Mouse (Mus musculus) embryonic fibroblast, embryonic 13.5 days (primary cell): ENCODE measurements around the gene Foxp1. TPM values are rescaled to one million over a fixed set of nuclear protein-coding genes. Genes with fewer than 3 reads are reported as not detected.

Experiments used
- H3K27ac ChIP-seq: 2 replicates; pipeline ENCODE4 v1.5.1; 2012; ENCODE audit warnings: low read length, control low read depth, inconsistent platforms; ENCODE audit not compliant: insufficient read depth
- H3K4me1 ChIP-seq: 2 replicates; pipeline ENCODE4 v1.6.1; 2011; ENCODE audit warnings: low read length; ENCODE audit not compliant: control insufficient read depth, insufficient read depth
- H3K4me3 ChIP-seq: 2 replicates; pipeline ENCODE4 v1.5.1; 2011; ENCODE audit warnings: mild to moderate bottlenecking, control low read depth, low read length; ENCODE audit not compliant: insufficient read depth
- CTCF ChIP-seq: IDR thresholded peaks from 2 replicates; pipeline ENCODE4 v1.5.1; 2011; ENCODE audit warnings: mild to moderate bottlenecking, control low read depth, low read length, moderate library complexity, borderline replicate concordance; ENCODE audit not compliant: insufficient read depth
- POLR2A ChIP-seq: IDR thresholded peaks from 2 replicates; pipeline ENCODE4 v1.6.1; 2011; ENCODE audit warnings: low read depth, mild to moderate bottlenecking, control low read depth, low read length, moderate library complexity
- polyA plus RNA-seq: library from polyadenylated mRNA; stranded (reverse); fragments of >200 nt; gene quantifications from 2 replicates; pipeline ENCODE4 v1.2.4, GENCODE M21; 2011; ENCODE audit warnings: low read depth; ENCODE audit not compliant: missing spikeins, insufficient read length

Gene Foxp1
- polyA plus RNA-seq, 1 experiment = 137 TPM

DNA sequence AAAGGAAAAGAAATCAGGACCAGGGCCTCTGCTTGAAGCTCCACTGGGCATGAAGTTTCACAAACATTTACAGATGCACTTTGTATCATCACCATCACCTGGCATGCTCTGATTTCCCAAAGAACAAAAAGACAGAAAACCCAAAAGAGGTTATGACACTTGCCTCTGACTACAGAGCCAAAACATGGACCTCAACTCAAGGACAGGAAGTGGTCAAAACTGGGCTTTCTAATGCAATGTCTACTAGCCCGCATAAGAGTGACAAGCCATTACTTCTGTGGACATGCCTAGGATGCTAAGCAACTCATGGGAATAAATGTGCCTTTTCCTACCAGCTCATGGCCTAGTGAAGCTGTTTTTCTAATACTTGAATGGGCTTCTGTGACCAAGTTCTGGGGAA, 526.2 kb downstream of the Foxp1 start:
- H3K4me1 ChIP-seq = peaks cover 4% of the 10 kb centered on the region
- H3K4me3 ChIP-seq = no peak overlapping the region
- H3K27ac ChIP-seq = no peak overlapping the region
- TF ChIP-seq POLR2A (no peak), CTCF (no peak)

GRCm38 (mm10) chr6:98995681-98996080, 526.8 kb downstream of the Foxp1 start:
- Histone ChIP-seq H3K27ac (no peak overlapping the region), H3K4me3 (no peak overlapping the region), H3K4me1 (peaks cover 4% of the 10 kb centered on the region)
- TF ChIP-seq CTCF (no peak), POLR2A (no peak)

DNA sequence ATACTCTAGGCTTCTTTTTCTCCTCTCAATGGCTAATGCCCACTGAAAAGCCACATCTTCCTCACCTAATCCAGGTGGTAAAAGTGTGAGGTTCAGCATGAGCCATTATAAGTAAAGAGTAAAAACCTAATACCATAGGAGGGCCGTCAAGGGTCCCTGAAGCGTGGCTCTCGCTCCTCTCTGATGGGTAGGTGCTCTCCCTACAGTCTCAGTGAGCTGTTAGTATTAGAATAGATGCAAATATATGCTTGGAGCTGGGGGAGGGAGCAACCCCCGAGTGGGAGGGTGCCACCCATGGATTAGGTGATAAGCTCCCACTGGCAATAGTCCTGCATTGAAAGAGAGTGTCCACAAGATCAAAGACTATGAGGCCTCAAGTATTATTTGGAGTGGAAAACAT, 527.6 kb downstream of the Foxp1 start:
- H3K27ac ChIP-seq = no peak overlapping the region
- peaks cover 4% of the 10 kb centered on the region for H3K4me1 ChIP-seq
- H3K4me3 ChIP-seq = no peak overlapping the region
- TF ChIP-seq CTCF = no peak
- no peak for TF ChIP-seq POLR2A

DNA sequence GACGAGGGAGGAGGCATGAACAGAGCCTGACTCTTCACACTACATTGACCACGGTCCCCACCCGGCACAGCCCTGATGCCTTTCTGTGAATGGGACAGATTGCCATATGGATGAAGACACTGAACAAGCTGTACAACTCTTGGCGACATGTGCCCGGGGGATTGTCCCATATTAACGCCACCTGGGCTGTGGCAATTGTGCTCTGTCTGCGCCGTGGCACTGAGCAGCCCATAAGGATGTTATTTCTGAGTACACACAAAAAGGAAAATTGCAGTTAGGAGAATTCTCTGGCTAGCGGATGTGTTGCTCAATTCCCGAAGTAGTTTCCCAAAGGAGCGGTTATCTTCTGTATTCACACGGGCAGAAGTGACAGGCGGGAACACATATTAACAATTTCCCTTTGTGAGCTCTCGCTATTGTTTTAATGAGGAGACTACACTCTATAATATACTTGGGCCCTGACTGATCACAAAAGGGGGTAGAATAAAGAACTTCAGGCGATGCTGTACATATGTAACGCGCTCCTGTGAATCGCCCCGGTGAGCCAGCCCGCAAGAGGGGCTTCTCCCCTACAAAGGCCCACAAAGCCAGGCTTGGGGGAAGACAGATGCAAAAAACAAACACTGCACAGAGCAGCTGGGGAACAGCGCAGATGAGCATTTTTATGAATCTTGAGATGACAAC, 528.3 kb downstream of the Foxp1 start:
- Histone ChIP-seq H3K4me3 (no peak overlapping the region), H3K4me1 (peaks cover 4% of the 10 kb centered on the region), H3K27ac (no peak overlapping the region)
- TF ChIP-seq CTCF = no peak
- TF ChIP-seq POLR2A = no peak

DNA sequence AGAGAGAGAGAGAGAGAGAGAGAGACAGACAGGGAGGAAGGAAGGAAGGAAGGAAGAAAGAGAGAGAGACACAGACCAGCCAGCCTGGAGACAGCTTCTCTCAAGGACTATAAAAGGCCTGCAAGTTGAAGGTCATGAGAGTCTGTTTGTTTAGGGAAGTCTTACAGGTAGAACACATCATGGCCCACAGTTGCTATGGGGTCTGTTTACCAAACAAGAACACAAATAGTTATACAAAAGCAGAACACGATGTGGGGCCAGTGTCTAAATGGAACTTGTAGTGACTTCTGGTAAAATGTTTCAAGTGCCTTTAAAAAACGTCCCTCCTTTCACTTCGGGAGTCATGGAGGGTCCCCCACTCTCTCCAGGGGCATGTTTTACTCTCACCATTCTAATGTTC, 529.3 kb downstream of the Foxp1 start:
- peaks cover 4% of the 10 kb centered on the region for H3K4me1 ChIP-seq
- TF ChIP-seq CTCF (no peak), POLR2A (no peak)
- H3K27ac ChIP-seq = no peak overlapping the region
- H3K4me3 ChIP-seq = no peak overlapping the region

DNA sequence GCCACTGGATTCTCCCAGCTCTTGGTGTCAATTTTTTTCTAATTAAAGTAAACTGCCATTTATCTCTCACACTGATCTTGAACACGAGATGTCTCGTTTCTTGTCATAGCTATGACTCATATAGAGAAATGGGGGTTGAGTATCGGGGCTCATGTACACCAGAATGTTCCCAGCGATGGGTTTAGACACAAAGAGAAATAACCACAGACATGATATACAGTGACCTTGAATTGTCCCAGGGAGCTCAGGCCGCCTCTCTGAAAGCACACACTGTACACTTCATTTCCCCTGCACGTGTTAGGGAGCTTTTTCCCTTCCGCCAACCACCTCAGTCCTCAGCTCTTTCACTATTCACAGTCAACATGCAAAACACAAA, 529.8 kb downstream of the Foxp1 start:
- H3K27ac ChIP-seq = no peak overlapping the region; the same call in 1 of the 2 replicates
- no peak overlapping the region for H3K4me3 ChIP-seq
- TF ChIP-seq CTCF (no peak), POLR2A (no peak)
- peaks cover 4% of the 10 kb centered on the region for H3K4me1 ChIP-seq

DNA sequence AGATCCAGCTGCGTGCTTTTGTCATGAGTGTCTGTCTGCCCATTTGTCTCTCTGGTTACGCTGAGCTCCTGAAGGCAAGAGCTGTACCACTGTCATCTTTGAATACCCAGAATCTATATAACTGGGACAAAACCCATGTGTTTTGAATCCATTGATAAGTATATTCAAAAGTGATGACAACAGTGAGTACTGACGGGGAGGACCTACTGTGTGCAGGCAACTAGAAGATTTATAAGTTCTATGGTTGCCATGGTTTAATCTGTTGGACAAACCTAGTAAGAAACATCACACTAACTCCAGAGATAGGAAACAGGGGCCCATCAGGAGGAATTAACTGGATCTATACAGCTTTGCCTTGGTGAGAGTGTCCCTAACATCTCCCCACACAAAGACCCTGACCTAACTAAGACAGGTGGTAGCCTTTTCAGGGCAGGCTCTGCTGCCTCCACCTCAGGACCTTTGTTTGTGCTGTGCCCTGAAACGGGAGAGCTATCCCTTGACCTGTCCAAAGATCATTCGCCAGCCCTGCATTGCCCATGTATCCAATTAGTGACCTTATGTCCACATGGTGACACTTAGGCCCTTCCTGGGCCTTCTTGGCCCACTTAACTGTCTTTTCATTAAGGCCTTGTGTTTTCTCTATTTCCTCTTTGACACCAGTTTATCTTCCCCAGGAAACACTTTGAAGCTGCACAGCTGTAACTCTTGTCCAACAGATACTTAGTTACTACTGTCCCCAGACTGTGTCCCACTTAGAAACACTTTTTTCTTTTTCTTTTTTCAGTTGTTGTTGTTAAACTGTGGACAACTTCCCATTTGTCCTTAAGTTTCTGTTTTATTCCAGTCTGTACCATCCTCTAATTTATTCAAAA, 530.4 kb downstream of the Foxp1 start:
- TF ChIP-seq CTCF (no peak), POLR2A (no peak)

GRCm38 (mm10) chr6:98987533-98988169, 534.9 kb downstream of the Foxp1 start:
- TF ChIP-seq POLR2A = no peak
- no peak for TF ChIP-seq CTCF
- Histone ChIP-seq H3K4me1 (0 out of 2 replicates have a peak, but pooled peaks cover 4% of the 10 kb centered on the region), H3K4me3 (no peak overlapping the region), H3K27ac (no peak overlapping the region)

More for the DNA sequence above, 530.4 kb downstream of the Foxp1 start:
- Histone ChIP-seq H3K4me3 (no peak overlapping the region), H3K27ac (no peak overlapping the region), H3K4me1 (peaks cover 4% of the 10 kb centered on the region)

GRCm38 (mm10) chr6:98985452-98985851, 537.1 kb downstream of the Foxp1 start:
- H3K4me1 ChIP-seq = 0 out of 2 replicates have a peak, but pooled peaks cover 4% of the 10 kb centered on the region
- no peak overlapping the region for H3K4me3 ChIP-seq
- no peak overlapping the region; the same call in 1 of the 2 replicates for H3K27ac ChIP-seq
- TF ChIP-seq POLR2A (no peak), CTCF (no peak)
